Mouse (Mus musculus): Measurements from ENCODE around the gene Mylk3.

Gene Mylk3

DNA sequence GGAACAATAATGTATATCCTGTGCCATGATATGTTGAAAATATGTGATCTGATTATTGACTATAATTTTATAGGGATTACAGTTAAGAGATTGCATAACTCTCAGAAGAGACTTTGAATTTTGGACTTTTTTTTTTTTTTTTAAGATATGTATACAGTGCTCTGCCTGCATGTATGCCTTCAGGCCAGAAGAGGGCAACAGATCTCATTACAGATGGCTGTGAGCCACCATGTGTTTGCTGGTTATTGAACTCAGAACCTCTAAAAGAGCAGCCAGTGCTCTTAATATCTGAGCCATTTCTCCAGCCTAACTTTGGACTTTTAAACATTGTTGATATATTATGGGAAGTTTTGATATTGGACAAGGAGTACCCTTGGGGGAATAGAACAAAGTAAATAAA is 74.4 kb downstream of the Mylk3 start:
- peak; percentile 24 for DNase-seq

DNA sequence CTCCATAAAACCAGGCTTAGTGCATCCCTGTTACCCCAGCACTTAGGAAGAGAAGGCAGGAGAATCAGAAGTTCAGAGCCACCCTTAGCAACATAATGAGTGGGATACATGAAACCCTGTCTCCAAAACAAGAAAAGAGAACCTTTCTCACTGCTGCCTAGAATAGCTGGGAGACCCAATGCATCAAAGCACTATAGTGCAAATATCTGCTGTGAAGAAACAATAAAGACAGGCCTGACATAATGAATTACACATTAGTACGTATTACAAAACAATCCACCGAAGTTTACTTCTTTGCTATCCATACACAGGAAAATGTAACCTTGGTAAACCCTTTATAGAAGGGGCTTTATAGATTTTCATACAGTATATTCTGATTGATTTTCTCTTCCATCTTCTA is 77.6 kb downstream of the Mylk3 start:
- no peak for DNase-seq

GRCm38 (mm10) chr8:85303531-85303930 is 82.6 kb downstream of the Mylk3 start:
- DNase-seq, result no peak

- DNase-seq, result peak; percentile 30
Observed at GRCm38 (mm10) chr8:85302931-85303330, 83.2 kb downstream of the Mylk3 start.

DNA sequence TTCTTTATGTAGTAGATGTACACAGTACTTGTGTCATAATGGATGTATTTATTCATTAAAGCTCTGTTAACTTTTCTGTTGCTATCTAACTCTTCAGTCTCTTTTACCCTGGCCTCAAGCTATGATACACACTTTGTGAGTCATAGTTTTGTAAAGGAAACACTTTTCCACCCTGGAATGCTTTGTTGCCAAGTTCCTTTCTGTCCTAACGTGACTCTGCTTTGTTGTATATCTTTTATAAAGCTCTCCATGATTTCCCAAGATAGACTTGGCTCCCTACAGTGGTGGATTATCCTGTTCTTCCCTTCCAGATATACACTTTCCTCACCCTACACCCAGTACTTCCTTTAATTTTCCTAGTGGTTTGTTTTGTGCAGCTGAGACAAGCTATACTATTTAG is 84.2 kb downstream of the Mylk3 start:
- no peak for DNase-seq

DNA sequence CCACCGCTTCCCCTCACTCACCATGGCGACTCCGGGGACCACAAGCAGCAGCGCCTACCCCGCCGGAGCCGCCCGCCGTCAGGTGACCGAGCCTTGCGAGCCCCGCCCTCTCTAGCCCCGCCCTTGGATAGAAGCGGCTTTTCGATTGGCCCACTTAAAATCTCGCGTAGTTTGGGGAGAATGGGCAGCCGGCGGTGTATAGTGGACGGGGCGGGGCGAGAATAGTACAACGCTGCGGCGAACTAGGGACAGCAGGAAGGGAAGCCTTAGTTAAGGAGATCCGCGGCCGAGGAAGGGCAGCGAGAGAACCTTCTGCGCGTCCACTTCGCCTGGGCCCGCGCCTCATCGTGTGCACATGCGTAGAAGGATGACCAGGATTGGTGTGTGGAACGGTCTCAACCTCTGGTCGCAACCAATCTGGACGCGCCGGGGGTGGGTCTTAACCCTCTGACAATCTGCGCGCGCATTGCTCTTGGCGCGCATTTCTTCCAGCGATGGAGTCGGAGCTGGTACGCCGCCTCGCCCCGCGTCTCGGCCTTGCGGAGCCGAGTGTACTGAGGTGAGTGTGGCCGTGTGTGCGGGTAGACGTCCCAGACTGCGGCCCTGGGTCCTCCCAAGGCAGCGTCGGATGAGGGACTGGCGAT is 86.6 kb downstream of the Mylk3 start, which contains the start of the genes Orc6 and Vps35:
Gene Orc6, plus strand, starts transcription at position 199 of the 644 bp plus-strand sequence.
Gene Vps35, minus strand, starts transcription at position 369 of the 644 bp plus-strand sequence.
- DNase-seq, result peak; percentile 98

DNA sequence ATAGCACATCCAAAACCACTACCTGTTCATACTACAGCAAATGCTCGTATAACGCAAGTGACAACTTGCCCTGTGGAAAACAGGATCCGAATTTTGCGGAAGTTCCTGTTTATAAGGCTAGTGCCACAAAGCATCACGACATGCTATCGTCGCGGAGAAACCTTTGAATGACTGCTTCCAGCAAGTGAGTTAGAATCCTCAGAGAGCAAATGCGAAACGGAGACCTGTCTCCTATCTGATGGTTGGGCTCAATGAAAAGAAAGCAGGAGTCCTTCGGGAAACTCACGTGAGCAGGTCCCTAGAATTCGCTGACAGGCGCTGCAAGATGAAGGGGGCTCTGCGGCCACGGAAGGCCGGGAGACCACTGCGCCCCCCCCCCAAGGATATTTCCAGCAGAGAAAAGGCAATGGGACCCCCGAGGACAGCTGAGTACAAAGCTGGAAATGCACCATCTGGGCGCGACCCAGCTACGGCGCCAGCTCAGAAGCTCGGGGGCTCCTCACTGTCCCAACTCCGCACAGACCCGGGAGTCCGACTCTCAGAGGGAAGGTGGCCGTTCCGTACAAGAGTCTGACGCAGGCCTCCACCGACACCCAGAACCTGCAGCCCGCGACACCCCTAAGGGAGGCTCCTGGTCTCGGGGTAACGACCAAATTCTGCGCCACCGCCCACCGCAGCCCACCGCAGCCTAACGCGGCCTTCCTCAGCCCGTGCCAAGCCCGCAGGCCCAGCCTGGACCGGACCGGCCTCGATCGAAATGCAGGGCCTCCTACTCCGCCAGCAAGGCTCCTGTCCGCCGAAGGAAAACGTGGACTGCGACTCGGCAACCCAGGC is 87.3 kb downstream of the Mylk3 start:
- no peak for DNase-seq

- no peak for DNase-seq
Observed at GRCm38 (mm10) chr8:85286846-85287245, 99.3 kb downstream of the Mylk3 start.
